Mouse (Mus musculus) cerebellum, adult (tissue): ENCODE data around the gene Rad51b.

ENCODE experiments used
- ATAC-seq: cut with Nextera tagmentation; 2 replicates; pipeline ENCODE4 v1.9.2; 2017; ENCODE audit warnings: mild to moderate bottlenecking, moderate library complexity, mixed read lengths; ENCODE audit not compliant: insufficient number of reproducible peaks, low FRiP score, low TSS enrichment

Rad51b gene

DNA sequence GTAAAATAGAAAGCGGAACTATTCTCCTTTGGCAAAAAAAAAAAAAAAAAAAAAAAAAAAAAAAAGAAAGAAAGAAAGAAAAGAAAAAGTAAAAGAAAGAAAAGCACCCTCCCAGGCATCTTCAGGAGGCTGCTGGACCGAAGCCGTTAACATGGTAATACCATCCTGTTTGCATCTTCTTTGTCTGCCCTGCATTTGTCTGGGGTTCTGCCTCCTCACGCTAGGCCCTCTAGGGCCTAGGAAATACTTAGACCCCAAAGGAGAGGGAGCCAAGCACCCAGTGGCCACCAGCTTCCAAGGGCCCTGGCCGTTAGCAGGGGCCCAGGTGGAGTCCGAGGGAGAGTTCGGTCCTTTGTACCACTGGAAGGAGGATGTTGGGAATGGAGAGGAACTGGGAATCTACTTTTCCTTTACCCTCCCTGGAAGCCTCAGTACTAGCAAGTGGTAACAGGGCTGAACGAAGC is 510.9 kb downstream of the Rad51b start:
- no peak for ATAC-seq

DNA sequence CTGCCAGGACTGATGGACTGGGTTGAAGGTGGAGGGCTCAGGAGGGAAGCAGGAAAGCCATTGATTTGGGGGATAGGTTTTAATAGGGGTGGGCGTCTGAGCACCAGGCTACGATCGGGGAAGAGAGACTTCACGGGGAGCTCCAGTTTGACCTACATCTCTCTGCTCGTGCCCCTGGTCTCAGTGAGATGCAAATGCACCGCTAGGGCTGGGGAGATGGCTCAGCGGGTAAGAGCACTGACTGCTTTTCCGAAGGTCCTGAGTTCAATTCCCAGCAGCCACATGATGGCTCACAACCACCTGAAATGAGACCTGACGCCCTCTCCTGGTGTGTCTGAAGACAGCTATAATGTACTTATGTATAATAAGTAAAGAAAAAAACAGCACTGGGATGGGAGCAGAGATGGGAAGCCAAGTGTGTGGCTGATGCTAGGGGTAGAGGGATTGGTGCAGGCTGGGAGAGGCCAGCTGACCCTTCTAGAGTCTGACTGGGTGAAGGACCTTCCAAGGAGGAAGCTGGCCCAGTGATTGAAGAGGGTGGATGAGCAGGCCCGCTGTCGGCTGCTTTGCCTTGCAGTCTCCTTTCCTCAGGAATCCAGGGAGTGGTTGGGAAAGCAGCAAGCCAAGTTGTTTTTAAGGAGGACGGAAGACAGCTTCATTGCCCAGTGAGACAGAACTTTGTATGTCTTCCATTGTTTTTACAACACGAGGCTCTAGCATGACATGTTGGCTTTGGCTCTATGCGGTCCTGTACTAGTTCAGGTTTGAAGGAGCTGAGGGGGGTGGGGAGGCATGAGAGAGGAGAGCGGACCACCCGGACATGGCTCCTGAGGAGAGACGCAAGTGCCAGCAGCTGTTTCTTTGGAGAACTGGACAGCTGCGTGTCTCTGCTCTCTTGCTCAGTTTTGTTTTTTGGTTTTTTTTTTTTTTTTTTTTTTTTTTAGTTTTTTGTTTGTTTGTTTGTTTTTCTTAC is 511.6 kb downstream of the Rad51b start:
- ATAC-seq: no peak

DNA sequence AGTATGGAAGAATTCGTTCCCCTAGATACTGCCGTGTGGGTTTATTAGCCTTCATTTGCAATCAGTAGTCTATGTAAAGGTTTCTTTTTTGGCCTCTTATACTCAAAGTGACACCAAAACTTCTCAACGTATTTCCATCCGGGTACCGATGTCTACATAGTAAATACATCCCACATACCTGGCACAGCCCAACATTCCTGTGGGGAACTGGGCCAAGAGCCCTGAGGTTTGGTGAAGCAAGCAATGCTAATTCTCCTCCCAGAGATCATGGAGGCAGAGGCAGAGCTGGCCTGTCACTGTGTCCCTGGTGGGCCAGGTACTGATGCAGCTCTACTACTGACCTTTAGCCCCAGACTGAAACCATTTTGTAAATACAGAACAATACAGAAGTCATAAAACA is 512.4 kb downstream of the Rad51b start:
- no peak for ATAC-seq

DNA sequence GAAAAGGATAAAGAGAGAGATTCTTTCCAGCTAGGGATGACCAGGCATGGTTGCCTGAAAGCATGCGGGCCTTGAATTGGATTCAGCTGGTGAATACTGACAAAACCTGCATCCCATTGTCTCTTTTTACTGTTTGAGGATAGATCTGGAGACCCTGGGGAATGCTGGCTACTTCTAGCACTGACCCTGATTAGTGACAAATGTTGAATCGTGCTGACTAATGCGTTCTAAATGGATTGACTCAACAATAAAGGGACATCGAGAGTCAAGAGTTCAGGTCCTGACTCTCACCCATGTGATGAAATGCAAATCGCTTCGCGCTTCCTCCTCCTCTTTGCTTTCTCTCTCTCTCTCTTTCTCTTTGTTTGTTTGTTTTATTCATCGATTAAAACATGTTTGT is 515.3 kb downstream of the Rad51b start:
- no peak for ATAC-seq

DNA sequence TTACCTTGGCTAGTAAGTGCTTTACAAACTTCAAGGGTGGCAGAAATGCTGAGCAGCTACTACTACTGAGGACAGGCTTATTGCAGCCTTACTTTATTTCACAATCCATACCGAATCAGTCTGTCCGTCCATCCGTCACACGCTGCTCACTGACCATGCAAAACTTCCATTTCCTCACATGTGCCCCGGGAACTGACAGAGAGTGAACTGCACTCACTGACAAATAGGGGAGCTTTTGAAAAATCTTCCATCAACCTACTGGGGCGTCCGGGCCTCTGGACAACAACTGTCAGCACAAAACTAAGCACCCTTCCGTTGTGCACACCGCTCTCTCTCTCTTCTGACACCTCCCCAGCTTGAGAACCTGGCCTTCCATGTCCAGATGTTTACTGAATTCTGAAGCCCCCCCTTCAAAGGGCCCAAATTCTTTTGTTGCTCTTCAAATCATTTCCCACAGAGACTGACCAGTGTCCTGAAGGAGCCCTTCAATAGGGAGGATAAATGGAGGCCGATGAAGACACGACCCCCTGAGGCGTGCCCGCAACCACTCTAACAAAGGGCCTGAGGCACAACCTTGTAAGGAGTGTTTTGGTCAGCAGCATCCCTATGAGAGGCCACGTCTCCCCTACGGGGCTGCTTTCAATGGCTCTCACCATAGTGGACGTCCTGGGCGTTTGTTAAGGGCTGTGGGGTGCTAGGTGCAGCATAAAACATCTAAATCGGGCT is 515.9 kb downstream of the Rad51b start:
- no peak for ATAC-seq

DNA sequence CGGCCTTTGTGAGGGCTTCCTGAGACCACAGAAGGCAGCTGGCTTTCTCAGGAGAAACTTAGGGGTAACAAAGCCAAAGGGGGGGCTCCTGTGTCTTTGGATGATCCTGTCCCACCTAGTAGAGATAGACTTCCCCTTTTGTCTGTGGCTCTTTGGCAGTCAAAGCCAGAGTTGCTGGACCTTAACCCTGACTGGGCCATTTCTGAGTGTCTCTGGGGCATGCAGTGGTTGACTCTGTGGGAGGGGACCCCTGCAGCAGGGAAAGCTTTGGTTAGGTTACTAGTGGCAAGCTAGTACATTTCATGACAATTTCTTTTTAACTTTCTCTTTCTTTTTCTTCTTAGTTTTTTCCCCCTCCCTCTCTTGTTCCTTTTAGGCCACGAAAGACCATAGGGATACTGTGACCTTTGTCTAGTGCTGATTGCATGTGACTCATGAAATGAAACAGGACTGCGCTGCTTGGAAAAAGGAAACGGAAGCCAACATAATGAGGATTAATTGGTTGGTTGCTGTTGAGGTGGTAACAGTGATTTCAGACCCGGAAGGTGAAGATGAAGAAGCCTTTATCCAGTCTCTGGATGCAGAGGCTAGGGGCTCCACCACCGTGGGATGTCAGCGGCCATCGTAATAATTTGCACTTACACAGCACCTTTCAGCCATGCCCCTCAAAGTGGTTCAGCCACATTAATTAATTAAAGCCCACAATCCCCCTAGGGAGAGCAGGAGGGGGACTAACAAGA is 516.7 kb downstream of the Rad51b start:
- no peak for ATAC-seq

DNA sequence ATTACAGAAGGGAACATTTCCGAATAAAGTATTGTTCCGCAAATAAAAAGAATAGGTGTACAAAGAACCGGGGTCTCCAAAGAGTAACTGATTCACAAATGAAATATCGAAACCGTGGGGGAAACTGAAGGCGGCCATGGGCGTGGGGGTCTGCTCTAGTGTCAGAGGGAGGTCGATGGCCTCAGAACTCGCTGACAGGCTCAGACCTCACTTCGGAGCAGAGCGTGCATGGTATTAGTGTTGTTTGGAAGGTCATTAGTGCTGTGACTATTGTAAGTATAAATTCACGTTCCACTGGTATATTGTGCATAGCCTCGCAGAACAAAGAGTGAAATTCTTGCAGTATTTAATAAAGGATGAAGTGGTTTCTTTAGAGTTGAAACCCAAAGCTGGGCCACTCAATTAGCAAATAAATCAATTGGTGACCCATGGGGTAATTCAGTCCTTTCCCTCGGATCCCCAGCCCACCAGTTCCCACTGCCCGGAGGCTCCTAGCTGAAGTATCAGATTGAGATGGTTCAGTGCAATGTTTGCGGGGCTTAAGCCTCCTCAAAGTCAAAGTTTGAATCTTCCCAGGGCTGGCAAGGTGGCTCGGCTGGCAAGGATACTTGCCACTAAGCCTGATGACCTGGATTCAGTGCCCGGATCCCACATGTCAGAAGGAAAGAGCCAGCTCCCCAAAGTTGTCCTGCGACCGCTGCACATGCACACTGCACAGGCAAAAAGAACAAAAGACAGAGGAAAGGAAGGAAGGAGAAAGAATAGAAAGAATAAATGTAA is 517.4 kb downstream of the Rad51b start:
- ATAC-seq: no peak

DNA sequence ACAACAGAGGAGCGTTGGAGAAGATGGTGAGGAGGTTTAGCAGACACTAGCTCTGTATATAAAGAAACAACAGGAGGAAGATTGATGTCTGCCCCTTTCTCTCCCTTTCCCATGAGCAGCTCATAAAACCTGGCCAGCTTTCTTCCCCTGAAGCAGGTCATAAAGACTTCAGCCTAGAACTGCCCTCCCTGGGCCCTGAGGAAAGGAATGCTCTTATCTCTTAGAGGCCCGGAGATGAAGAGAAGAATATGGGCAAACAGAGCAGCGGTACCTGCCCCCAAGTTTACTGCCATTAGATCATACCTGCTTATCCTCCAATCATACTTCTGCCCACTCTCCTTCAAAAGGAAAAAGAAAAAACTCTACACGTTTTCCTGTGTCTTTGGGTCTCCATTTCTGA is 519.2 kb downstream of the Rad51b start:
- ATAC-seq: no peak

DNA sequence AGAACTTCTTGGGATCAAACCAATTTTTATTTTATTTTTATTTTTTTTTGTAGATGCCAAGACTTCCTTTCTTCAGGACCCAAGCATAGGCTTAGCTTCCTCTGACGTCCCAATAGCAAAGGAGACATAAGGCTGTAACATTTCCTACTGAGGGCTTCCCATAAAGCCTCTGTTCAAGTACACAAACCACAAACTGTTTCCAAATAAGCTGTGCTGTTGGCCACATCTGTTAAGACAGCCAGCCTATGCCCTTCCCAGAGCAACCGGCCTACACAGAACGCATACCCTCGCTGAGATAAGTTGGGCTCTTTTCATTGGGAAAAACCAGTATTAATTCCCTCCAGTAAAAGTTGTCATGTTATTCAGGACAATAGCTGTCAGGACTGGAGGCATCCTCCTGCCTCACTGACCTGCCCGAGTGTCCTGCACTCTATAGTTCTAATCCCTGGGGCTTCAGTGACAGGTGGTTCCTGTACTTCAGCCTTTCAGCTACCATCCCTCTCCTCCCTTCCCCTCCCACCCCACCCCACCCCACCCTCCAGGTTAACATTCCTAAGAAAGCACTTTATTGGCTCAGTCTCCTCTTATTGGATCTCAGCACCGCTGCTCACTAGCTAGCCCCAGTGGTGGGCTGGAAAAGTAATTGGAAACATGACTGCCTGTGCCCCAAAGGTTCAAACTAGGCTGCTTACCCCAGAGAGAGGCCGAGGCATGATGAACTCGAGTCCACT is 523.3 kb downstream of the Rad51b start:
- no peak for ATAC-seq

DNA sequence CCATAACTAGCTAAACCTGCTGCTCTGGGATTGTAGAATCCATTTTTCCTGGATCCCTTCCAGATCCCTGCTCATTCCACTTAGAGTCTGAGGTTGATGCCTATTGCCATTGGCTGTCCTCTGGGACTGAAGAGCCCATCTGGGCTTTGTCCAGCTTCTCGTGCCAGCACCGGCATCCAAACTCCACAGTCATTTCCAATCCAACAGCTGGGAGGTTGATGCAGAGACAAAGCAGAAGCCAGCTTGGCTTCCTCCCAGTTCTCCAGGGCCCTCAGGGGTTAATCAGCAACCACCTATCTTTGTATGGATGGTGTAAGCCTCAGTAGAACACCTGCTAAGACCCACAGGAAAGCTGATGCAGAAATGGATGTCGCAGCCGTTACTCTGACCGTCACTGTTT is 524.8 kb downstream of the Rad51b start:
- no peak for ATAC-seq

DNA sequence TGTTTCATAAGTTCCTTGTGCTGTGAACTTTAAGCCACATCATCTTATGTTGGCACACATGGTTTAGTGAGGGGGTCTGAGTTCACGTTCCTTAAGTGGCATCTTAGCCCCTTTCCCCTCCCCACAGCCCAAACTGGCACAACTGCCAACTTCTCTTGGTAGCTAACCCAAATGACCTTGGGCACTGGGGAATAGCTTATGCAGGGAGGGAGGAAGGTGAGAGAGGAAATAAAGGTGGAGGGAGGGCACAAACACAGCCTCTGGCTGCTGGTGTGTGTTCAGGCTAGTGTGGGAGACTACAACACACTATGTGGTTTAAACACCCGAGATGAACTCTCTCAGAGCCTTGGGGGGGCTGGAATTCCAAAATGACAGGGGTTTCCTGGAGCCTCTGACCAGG is 525.3 kb downstream of the Rad51b start:
- ATAC-seq: no peak

DNA sequence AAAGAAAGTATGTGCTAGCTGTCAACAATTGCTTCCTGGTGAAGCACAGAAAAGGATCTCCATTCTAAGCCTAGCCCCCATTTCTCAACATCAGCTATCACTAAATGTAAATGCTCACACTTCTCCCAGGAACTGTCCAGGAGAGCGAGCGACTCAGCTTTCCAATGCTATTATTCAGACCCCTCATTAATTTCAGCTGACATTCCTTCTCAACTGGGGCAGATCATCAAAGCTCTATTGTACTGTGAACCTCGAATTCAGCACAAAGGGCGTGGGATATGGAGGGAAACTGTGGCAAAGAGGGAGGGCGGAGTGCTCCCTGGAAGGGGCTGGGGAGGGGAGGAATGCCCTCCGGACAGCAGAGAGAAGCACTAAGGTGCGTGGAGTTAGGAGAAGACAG is 528.8 kb downstream of the Rad51b start:
- ATAC-seq: no peak

DNA sequence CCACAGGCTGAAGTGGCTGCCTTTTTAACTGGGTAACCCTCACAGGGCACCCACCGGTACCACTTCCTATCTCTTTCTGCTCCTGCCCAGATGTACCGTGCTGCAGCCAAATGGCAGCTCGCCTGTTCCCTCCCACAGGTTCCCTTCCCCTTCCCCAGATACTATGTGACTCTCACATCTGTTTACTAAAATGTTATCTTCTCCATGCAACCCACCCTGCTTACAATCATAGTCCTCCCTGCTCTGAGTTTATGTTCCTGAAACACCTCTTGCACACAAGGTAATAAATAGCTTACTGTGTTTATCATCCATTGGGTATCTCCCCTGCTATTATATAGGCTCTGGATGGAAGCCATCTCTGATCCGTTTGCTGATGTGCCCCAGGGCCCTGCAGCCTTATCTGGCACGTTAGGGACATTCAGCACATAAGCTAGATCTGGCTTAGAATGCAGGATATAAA is 530.2 kb downstream of the Rad51b start:
- ATAC-seq: no peak

DNA sequence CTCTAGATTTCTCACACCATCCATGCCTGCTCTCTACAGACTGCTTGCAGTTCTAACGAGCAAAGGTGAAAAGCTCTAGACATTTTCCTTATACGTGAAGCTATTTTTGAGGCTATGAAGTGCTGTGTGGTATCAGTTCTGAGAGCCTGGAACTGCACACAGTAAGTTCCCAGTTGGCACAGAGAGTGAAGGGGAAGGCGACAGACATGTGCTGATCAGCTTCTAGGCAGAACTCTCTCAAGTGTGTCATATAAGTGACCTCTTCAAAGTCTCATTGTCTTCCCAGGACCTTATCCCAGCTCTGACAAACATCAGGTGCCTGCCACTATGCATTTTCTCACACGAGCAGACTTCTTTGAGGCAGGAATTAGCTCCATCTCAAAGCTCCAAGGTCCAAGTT is 530.7 kb downstream of the Rad51b start:
- ATAC-seq: no peak

DNA sequence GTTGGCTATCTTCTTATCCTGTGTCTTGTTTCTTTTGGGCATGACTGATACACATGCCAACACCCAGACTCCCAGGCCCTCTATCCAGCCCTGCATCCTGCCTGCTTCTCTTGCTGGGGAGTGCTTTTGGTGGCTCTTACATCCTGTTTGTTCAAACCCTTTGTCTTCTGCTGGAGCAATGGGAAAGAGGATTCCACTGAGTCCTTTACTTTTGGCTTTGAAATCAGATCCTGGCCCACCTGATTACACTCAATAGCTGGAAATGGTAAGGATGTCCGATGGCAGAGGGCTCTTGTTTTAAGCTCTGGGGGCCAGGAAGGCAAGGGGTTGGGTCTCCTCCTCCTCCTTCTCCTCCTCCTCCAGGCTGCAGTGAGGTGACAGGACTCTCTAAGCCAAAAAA is 533.6 kb downstream of the Rad51b start:
- no peak for ATAC-seq

DNA sequence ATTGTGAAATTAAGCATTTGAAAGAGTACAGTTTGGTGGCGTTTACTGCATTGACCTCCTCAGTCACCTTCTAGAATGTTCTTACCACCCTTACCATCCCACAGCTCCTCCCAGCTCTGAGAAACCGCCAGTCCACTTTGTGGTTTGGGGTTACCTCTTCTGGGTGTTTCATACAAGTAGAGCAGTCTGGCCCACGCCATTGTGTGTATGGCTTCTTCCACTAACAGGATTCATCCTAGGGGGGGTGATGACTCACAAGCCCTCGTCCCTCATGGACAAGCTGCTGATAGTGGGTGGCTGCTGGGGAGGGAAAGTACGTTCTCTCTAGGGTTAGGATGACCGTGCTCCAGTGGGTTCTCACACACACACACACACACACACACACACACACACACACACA is 535.5 kb downstream of the Rad51b start:
- no peak for ATAC-seq

DNA sequence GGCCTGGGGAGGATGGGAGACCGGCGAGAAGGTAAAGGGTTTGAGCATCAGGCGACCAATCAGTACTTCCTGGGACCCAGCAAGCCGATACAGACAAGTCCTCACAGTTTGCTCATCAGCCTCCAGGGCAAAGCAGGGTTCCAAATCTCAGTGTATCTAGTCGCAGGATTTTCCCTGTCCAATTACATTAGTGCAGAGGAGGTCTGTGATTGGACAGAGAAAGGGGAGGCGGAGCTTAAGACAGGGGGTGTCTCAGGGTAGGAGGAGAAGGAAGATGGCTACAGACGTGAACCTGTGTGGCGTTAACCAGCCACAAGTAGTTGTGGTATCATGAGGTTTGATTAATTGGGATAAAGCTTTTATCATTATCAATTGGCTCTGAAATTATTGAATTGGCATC is 538.4 kb downstream of the Rad51b start:
- ATAC-seq: no peak

DNA sequence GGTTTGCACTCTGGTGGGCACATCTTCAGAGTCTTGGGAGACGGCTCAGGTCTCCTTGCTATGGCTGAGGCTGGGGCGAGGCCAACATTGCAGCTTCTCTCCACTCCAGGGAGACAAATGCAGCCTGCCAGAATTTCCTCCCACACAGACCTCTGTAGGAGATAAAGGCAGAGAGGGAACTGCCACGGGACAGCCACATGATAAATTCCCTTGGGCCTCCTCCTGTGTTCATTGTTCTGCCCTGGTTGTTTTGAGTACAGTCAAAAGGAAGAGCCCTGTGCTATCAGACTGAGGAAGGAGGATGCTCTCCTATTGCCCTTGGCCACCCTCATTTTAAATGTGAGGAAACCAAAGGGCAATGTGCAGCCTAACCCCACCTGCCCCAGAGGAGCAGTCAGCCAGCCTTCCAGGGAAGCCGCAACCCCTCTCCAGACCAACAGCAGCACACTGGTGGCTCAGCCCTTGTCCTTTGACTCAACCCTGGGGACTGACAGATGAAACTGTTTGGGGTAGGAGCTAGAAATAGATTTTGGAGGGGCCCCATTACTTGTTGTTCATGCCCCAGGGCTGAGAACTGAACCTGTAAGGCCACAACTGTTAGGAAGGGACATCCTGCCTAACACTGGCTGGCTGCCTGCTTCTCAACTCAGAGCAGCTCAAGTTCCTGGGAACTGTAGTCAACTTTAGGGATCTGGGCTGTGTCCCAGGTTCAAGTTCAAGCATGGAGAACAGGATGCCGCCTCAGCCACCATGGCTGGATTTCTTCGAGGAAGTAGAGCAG is 541.3 kb downstream of the Rad51b start:
- no peak for ATAC-seq
